Mouse (Mus musculus) erythroblast, embryonic 14.5 days (primary cell): ENCODE results near the gene Col23a1.

Source experiments
- GATA1 ChIP-seq: IDR thresholded peaks from 2 replicates; pipeline ENCODE4 v1.6.1; 2012; ENCODE audit warnings: low read length, inconsistent platforms, mixed read lengths
- TAL1 ChIP-seq: IDR thresholded peaks from 3 replicates; pipeline ENCODE4 v1.6.1; 2012; ENCODE audit warnings: low read length, inconsistent platforms, mixed read lengths

- TF ChIP-seq TAL1 (no peak), GATA1 (no peak)
These were observed 179.0 kb downstream of the Col23a1 start for GRCm38 (mm10) chr11:51468737-51469136.
